Mouse (Mus musculus): Measurements from ENCODE around the gene Fermt2.

Gene Fermt2

GRCm38 (mm10) chr14:45463599-45463998 is 66.3 kb downstream of the Fermt2 start:
- DNase-seq (ENCODE audit: low read depth, low spot score) = no peak

- no peak for DNase-seq (ENCODE audit: low read depth, low spot score)
These were observed 66.9 kb downstream of the Fermt2 start for GRCm38 (mm10) chr14:45462875-45463475.

- no peak for DNase-seq (ENCODE audit: low read depth, low spot score)
These were observed 67.5 kb downstream of the Fermt2 start for GRCm38 (mm10) chr14:45462374-45462773.

GRCm38 (mm10) chr14:45461945-45462344 is 68.0 kb downstream of the Fermt2 start:
- DNase-seq (ENCODE audit: low read depth, low spot score) = no peak

GRCm38 (mm10) chr14:45460491-45460890 is 69.4 kb downstream of the Fermt2 start:
- DNase-seq (ENCODE audit: low read depth, low spot score) = no peak

- no peak for DNase-seq (ENCODE audit: low read depth, low spot score)
These were observed 70.0 kb downstream of the Fermt2 start for GRCm38 (mm10) chr14:45459877-45460276.

- DNase-seq (ENCODE audit: low read depth, low spot score) = no peak
These were observed 72.9 kb downstream of the Fermt2 start for GRCm38 (mm10) chr14:45457003-45457402.

- no peak for DNase-seq (ENCODE audit: low read depth, low spot score)
These were observed 73.4 kb downstream of the Fermt2 start for GRCm38 (mm10) chr14:45456502-45456846.

- no peak for DNase-seq (ENCODE audit: low read depth, low spot score)
These were observed 74.0 kb downstream of the Fermt2 start for GRCm38 (mm10) chr14:45455651-45456501.

GRCm38 (mm10) chr14:45453538-45454233 is 76.2 kb downstream of the Fermt2 start:
- no peak for DNase-seq (ENCODE audit: low read depth, low spot score)

- no peak for DNase-seq (ENCODE audit: low read depth, low spot score)
These were observed 76.9 kb downstream of the Fermt2 start for GRCm38 (mm10) chr14:45452861-45453512.

- DNase-seq (ENCODE audit: low read depth, low spot score) = no peak
These were observed 77.8 kb downstream of the Fermt2 start for GRCm38 (mm10) chr14:45452148-45452547.

- DNase-seq (ENCODE audit: low read depth, low spot score) = no peak
These were observed 78.8 kb downstream of the Fermt2 start for GRCm38 (mm10) chr14:45451090-45451489.

GRCm38 (mm10) chr14:45446777-45447176 is 83.1 kb downstream of the Fermt2 start:
- DNase-seq (ENCODE audit: low read depth, low spot score) = no peak

GRCm38 (mm10) chr14:45445445-45445844 is 84.5 kb downstream of the Fermt2 start:
- no peak for DNase-seq (ENCODE audit: low read depth, low spot score)

- DNase-seq (ENCODE audit: low read depth, low spot score) = no peak
These were observed 85.0 kb downstream of the Fermt2 start for GRCm38 (mm10) chr14:45444870-45445269.

- no peak for DNase-seq (ENCODE audit: low read depth, low spot score)
These were observed 86.9 kb downstream of the Fermt2 start for GRCm38 (mm10) chr14:45442781-45443560.

GRCm38 (mm10) chr14:45441291-45441690 is 88.6 kb downstream of the Fermt2 start:
- no peak for DNase-seq (ENCODE audit: low read depth, low spot score)

- DNase-seq (ENCODE audit: low read depth, low spot score) = no peak
These were observed 90.5 kb downstream of the Fermt2 start for GRCm38 (mm10) chr14:45439387-45439786.

GRCm38 (mm10) chr14:45438931-45439275 is 91.0 kb downstream of the Fermt2 start:
- DNase-seq (ENCODE audit: low read depth, low spot score) = no peak

GRCm38 (mm10) chr14:45438250-45438930 is 91.5 kb downstream of the Fermt2 start:
- no peak for DNase-seq (ENCODE audit: low read depth, low spot score)
